Mouse (Mus musculus) cortical plate, adult 2 months (tissue): ENCODE measurements around the gene Sox13.

Experiments
- CTCF ChIP-seq: fragments of 200-500 bp; IDR thresholded peaks from 2 replicates; pipeline ENCODE4 v1.5.1; 2011; ENCODE audit warnings: mild to moderate bottlenecking, control low read depth, low read length; ENCODE audit not compliant: insufficient read depth; ENCODE audit errors: extremely low read depth
- POLR2A ChIP-seq: fragments of 200-500 bp; IDR thresholded peaks from 2 replicates; pipeline ENCODE4 v1.6.1; 2011; ENCODE audit warnings: mild to moderate bottlenecking, low read length, control low read depth; ENCODE audit not compliant: insufficient read depth; ENCODE audit errors: extremely low read depth

GRCm38 (mm10) chr1:133400014-133400725 is 24.0 kb downstream of the Sox13 start:
- TF ChIP-seq POLR2A (no peak), CTCF (no peak)
